Mouse (Mus musculus): ENCODE results near the gene Clstn3.
A peak's percentile ranks its signal among the peaks of the same experiment; 100 is the strongest.
"Not testable (repeated sequence)": the region's sequence is repeated elsewhere in the genome, so short reads cannot be mapped to it uniquely, and the experiment has no call there.

The Clstn3 gene

GRCm38 (mm10) chr6:124478874-124479572 lies 14.4 kb upstream of the Clstn3 start:
- DNase-seq: no peak

DNA sequence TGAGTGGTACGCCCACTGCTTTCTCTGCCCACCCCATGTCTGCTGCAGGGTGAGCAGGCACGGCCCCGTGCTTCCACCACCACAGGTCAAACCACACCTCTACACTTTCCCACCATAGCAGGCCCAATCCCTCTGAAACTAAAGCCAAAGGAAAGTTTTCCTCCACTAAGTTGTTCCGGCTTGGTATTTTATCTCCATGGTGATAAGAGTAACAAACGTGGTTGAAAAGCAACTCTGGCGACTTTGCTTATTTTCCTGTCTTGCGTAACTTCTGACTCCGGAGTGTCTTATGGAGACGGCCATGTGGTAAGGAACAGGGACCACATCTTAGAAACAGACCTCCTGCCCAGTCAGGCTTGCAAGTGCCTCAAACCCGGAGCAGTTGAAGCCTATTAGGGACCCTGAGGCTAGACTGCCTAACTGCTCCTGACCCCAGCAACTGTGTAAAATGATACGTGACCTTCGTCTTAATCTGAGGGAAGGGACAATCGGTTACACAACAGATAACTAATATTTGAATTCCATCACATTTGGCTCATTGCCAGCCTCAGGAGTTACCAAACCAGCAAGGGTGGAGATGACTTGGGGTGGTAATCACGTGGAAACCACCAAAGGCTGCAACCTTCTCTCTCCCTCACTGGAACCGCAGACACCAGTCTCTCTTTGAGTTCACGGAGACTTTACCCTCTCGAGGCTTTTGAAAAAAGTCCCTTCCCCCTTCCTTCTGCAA lies 13.5 kb upstream of the Clstn3 start:
- DNase-seq: no peak

- no peak for DNase-seq
Measured at GRCm38 (mm10) chr6:124477221-124477655, 12.6 kb upstream of the Clstn3 start.

GRCm38 (mm10) chr6:124476796-124477195 lies 12.2 kb upstream of the Clstn3 start:
- DNase-seq: no peak

DNA sequence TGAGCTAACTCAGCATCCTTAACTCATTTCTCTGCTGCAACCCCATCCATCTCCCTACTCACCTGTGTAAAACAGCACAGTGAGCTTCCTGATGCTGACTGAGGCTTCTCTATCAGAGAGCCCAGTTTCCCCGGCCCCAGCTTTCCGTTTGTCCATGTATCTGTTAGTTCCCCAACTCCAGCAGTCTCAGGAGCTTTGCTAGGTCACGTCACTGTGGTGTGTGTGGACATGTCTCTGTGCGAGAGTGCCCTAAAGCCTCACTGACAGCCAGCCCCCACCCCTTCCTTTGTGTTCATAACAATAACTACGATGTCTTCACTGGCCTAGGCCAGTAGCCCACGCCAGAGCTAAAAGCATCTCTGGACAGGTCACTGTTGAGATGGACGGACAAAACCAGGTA lies 11.6 kb upstream of the Clstn3 start:
- no peak for DNase-seq

- DNase-seq: not testable (repeated sequence)
Measured at GRCm38 (mm10) chr6:124475335-124476075, 10.9 kb upstream of the Clstn3 start.

DNA sequence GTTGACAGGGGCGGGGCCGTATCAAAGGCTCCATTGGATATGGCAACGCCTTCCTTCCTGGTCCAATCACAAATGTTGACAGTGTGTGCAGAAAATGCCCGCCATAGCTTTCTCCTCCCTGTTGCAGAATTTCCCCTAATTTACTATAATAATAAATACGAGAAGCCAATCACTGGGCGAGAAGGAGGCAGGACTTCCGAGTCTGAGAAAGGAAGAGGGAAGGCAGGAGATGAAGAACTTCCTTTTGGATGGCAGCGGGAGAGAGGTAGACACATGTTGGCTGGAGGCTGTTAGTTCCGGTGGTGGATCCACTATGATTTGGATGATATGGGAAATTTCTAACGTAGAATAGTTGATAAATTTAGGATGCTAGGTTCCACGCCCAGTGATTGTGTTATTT lies 10.0 kb upstream of the Clstn3 start:
- DNase-seq: no peak

GRCm38 (mm10) chr6:124472801-124473200 lies 8.2 kb upstream of the Clstn3 start:
- DNase-seq: peak; percentile 56

- DNase-seq: not testable (repeated sequence)
Measured at GRCm38 (mm10) chr6:124471783-124472638, 7.4 kb upstream of the Clstn3 start.

DNA sequence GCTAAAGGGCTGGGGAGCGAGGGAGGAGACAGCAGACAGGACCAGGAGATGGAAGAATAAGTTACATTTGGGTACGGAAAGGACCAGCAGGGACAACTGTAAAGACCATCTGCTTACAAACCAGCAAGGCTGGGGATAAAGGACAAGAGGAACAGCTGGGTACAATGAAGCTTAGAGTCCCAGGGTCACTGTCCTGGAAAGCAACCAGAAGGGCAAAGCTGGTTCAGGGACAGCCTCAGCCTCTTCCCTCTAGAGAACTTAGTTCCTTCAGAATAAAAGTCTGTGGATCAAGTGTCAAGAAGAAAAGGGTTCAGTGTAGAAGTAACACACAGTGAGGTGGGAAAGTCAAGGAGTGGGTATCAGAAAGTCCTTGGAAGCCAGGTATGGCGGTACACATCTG lies 6.5 kb upstream of the Clstn3 start:
- no peak for DNase-seq

DNA sequence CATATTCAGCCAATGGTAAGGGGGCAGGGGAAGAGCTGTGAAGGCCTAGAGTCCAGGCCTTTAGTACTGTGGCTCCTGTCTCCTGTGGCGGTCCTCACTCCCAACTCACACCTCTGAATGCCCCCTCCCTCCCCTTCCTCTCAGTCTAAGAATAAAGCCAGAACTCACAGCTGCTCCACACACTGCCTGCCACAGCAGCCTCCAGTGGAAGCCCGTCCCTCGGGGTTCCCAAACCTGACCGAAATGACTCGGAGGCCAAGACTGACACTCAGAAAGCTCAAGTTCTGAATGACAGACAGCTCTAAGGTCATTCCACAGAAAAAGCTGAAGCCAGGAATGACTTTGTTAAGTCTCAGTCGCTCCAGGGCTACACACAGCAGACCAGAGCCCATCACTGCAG lies 1.1 kb upstream of the Clstn3 start:
- DNase-seq: no peak

- no peak for DNase-seq
Measured at GRCm38 (mm10) chr6:124465299-124465698, 705 bp upstream of the Clstn3 start.

DNA sequence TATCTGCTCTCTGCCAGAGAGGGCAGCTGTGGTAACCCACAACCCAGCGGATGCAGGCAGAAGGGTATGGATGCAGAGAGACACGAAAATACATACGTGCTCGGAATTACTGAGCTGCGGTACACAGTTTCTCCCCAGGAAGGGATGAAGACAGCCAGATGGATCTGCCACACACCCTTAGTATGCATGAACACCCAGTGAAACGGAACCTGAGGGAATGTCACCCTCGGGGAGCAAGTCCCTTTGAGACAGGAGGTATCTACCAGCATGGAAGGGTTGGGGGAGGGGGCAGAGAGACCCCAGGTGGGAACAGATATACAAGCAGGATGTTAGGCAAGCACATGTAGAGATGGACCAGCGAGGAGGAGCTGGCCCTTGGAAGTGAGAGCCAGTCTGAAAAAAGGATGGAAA lies 708 bp downstream of the Clstn3 start:
- DNase-seq: peak; percentile 50

- no peak for DNase-seq
Measured at GRCm38 (mm10) chr6:124459388-124459787, 5.2 kb downstream of the Clstn3 start.

DNA sequence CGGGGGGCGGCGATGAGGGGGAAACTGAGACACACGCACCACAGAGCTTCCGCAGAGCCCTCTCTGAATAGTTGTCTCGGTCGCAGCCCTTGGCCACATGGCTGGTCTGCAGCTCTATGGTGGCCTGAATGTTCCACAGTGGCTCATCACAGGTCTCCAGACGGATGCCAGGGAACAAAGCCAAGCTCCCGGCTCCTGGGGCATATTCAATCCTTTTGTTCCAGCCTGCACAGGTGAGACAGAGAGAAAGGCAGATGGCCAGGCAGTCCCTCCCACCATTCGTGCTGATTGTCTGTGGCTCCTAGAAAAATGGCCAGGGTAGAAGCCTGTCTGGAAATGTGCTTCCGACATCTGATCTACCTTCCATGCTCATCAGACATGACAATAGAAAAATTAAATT lies 6.1 kb downstream of the Clstn3 start:
- DNase-seq: no peak

- no peak for DNase-seq
Measured at GRCm38 (mm10) chr6:124457827-124458226, 6.8 kb downstream of the Clstn3 start.

DNA sequence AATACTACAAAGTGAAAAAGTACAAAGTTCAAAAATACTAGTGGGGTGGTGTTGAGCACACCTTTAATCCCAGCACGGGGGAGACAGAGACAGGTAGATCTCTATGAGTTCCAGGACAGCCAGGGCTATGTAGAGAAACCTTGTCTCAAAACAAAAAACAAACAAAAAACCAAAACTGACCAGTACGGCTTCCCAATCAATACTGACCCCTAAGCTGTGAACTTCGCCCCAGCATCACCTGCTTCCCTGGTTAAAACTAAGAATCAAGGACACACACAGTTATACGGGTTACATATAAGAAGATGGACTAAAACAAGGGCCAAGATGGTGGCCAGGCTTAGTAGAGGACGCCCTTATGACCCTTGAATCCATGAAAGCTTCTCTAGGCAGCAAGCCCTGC lies 8.4 kb downstream of the Clstn3 start:
- DNase-seq: no peak

- DNase-seq: no peak
Measured at GRCm38 (mm10) chr6:124453756-124454155, 10.8 kb downstream of the Clstn3 start.

DNA sequence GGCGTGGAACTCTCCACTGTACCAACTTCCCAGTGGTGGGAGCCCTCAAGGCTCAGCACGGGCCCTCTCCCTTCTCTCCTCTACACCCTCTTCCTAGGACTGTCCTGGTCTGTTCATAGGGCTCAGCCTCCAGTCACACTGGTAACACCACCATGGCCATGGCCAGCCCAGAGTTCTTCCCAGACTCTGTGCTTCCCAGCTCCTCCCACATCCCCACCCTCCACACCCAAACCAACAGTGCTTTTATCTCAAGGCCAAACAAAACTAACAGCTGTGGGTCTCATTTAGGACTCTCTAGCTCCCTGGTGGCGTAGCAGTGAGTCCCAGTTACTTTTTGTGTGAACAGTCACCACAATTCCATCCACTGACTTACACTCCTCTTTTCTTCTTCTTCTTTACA lies 12.6 kb downstream of the Clstn3 start:
- no peak for DNase-seq

GRCm38 (mm10) chr6:124449668-124450383 lies 14.8 kb downstream of the Clstn3 start:
- DNase-seq: no peak

GRCm38 (mm10) chr6:124448959-124449667 lies 15.5 kb downstream of the Clstn3 start:
- no peak for DNase-seq
